Mouse (Mus musculus) C2C12 (cell line): Measurements from ENCODE around the gene Lyrm1.

Experiments
- CEBPB ChIP-seq: IDR thresholded peaks from one replicate; pipeline ENCODE4 v1.6.1; 2011; ENCODE audit warnings: low read depth, mild to moderate bottlenecking, control low read depth, moderate library complexity
- CTCF ChIP-seq: IDR thresholded peaks from one replicate; pipeline ENCODE4 v1.5.1; 2011; ENCODE audit not compliant: control insufficient read depth, insufficient read depth, insufficient read length
- FOSL1 ChIP-seq: IDR thresholded peaks from one replicate; pipeline ENCODE4 v1.8.0; 2011; ENCODE audit warnings: mild to moderate bottlenecking, low read length; ENCODE audit not compliant: poor library complexity, insufficient read depth, severe bottlenecking
- USF1 ChIP-seq: IDR thresholded peaks from one replicate; pipeline ENCODE4 v1.6.1; 2011; ENCODE audit warnings: low read depth, mild to moderate bottlenecking, control low read depth, moderate library complexity

GRCm38 (mm10) chr7:119849096-119849495 lies 46.6 kb upstream of the Lyrm1 start:
- TF ChIP-seq CTCF, result peak; percentile 49
- TF ChIP-seq USF1, result no peak
- no peak for TF ChIP-seq FOSL1
- no peak for TF ChIP-seq CEBPB
